Comparison of ENCODE assay signal across 9 mouse cellular contexts in the genomic region with DNA sequence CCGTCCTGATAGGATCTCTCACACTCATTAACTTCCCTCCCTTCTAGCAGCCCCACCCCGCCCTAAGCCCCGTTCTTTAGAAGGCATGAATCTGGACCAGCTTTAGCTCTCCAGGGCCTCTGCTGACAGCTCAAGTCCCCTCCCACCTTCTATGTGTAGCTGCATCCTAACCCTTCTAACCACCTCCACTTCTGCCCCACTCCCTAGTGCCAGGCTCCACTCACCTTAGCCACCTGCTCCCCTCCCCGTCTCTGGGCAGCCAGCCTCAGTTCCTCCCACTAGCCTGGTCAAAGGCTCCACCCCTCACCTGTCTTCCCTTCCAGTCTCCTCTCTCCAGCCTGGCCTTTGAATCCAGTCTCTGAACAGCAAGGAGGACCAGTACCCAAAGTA. TPM values are rescaled to one million over a fixed set of nuclear protein-coding genes. Genes with fewer than 3 reads are reported as not detected.
DNase-seq lines count a peak whose midpoint lies in the region; ATAC-seq lines count a peak whose summit lies in the region.
"Had no signal": no experiment of that assay in that cellular context is flagged by ENCODE, and none has a peak within 500 bp of the region (broad histone marks: within the 10 kb centered on the region; RNA-seq: fewer than 3 reads in every experiment).

No protein-coding gene starts in this region.

- intact Hi-C loops in heart, postnatal 14 days (cut with DNase I) = loop anchor here (5.0 kb wide), 1 partner anchor 37 kb away; the partner anchor contains the start of gene Hif3a

- no peak for ATAC-seq in heart, embryonic 13.5 days (ENCODE audit: extremely low read depth, insufficient number of reproducible peaks, low FRiP score, low TSS enrichment)
- no peak for ATAC-seq in limb, embryonic 12.5 days (ENCODE audit: insufficient number of reproducible peaks, insufficient read depth, low FRiP score, low TSS enrichment, low read depth)
- no peak for ATAC-seq in megakaryocyte-erythroid progenitor cell, adult 5-6 weeks (replicated peaks; ENCODE audit: low FRiP score, low TSS enrichment, poor library complexity, severe bottlenecking)
- no peak for ATAC-seq in forebrain, embryonic 15.5 days (replicated peaks)

- no peak for DNase-seq in heart, postnatal 14 days
- peak; percentile 46 for DNase-seq in 416B (ENCODE audit: low read depth)
- peak; percentile 29 for DNase-seq in c-Kit-positive CD71-positive TER-119-positive erythroid progenitor cells, embryonic 14.5 days (ENCODE audit: low spot score)
- no peak for DNase-seq in Muller cell, postnatal 12 days (ENCODE audit: inconsistent ontology term)

- peak overlapping the region; percentile 90 for H3K4me3 ChIP-seq in heart, embryonic 13.5 days
- peak overlapping the region; percentile 82; the same call in 1 of the 2 replicates for H3K4me3 ChIP-seq in limb, embryonic 12.5 days (replicated peaks)
- no peak overlapping the region for H3K4me3 ChIP-seq in forebrain, embryonic 15.5 days

- no peaks in the 10 kb centered on the region for H3K9me3 ChIP-seq in heart, embryonic 13.5 days
- no peaks in the 10 kb centered on the region for H3K9me3 ChIP-seq in limb, embryonic 12.5 days
- H3K9me3 ChIP-seq in forebrain, embryonic 15.5 days = no peaks in the 10 kb centered on the region

- 43% methylated on average over 4 of the region's 4 CpGs for WGBS in heart, embryonic 13.5 days
- WGBS in limb, embryonic 12.5 days = 61% methylated on average over 4 of the region's 4 CpGs
- 79% methylated on average over 4 of the region's 4 CpGs for WGBS in forebrain, embryonic 15.5 days

- peaks cover 38% of the 10 kb centered on the region for H3K36me3 ChIP-seq in heart, embryonic 13.5 days
- peaks cover 43% of the 10 kb centered on the region for H3K36me3 ChIP-seq in limb, embryonic 12.5 days
- peaks cover 27% of the 10 kb centered on the region for H3K36me3 ChIP-seq in forebrain, embryonic 15.5 days

- no peaks in the 10 kb centered on the region for H3K27me3 ChIP-seq in heart, embryonic 13.5 days (replicated peaks)
- H3K27me3 ChIP-seq in limb, embryonic 12.5 days = no peaks in the 10 kb centered on the region
- H3K27me3 ChIP-seq in forebrain, embryonic 15.5 days = no peaks in the 10 kb centered on the region

- H3K9ac ChIP-seq in heart, embryonic 13.5 days = peak overlapping the region; percentile 92
- H3K9ac ChIP-seq in limb, embryonic 12.5 days (replicated peaks) = peak overlapping the region; percentile 23; the same call in 1 of the 2 replicates
- H3K9ac ChIP-seq in forebrain, embryonic 15.5 days (replicated peaks) = no peak overlapping the region

- peak overlapping the region; percentile 89 for H3K4me2 ChIP-seq in heart, embryonic 13.5 days
- peak overlapping the region; percentile 76 for H3K4me2 ChIP-seq in limb, embryonic 12.5 days
- H3K4me2 ChIP-seq in forebrain, embryonic 15.5 days (replicated peaks) = no peak overlapping the region

- peak overlapping the region; percentile 83 for H3K27ac ChIP-seq in heart, embryonic 13.5 days (replicated peaks)
- no peak overlapping the region for H3K27ac ChIP-seq in limb, embryonic 12.5 days
- H3K27ac ChIP-seq in forebrain, embryonic 15.5 days (replicated peaks) = no peak overlapping the region

- H3K4me1 ChIP-seq in heart, embryonic 13.5 days = peaks cover 55% of the 10 kb centered on the region
- peaks cover 40% of the 10 kb centered on the region for H3K4me1 ChIP-seq in limb, embryonic 12.5 days (replicated peaks)
- H3K4me1 ChIP-seq in forebrain, embryonic 15.5 days = peaks cover 28% of the 10 kb centered on the region

RNA-seq across cellular contexts. Expression of gene Ppp5c, which starts 2.2 kb away (rescaled TPM):
- 82.3 and 94.0 TPM in 2 replicates for polyA plus RNA-seq in heart, embryonic 13.5 days (2015; fragmentation: Nextera tagmentation; extraction: Ambion mirVana)
- 100 to 1,000 TPM; 101 to 108 TPM for total RNA-seq in heart, postnatal 14 days (2021)
- 126 TPM in 2 replicates for polyA plus RNA-seq in limb, embryonic 12.5 days (2016; fragmentation: Nextera tagmentation; extraction: Ambion mirVana)
- total RNA-seq in megakaryocyte-erythroid progenitor cell, adult 5-6 weeks (2014; fragmentation: Nextera tagmentation) = 148 and 150 TPM in 2 replicates
- total RNA-seq in megakaryocyte-erythroid progenitor cell, adult 5-6 weeks (2017) = 58.8 and 82.4 TPM in 2 replicates
- polyA plus RNA-seq in forebrain, embryonic 15.5 days (2015; fragmentation: Nextera tagmentation; extraction: Ambion mirVana) = 103 and 111 TPM in 2 replicates

RNA-seq across cellular contexts. Expression of gene Ccdc8, which starts 33.0 kb away (rescaled TPM):
- polyA plus RNA-seq in heart, embryonic 13.5 days (2015; fragmentation: Nextera tagmentation; extraction: Ambion mirVana) = 25.5 and 25.8 TPM in 2 replicates
- 10 to 100 TPM in 1 of 2 experiments, 1 to 10 TPM in 1; 9.8 to 10.3 TPM for total RNA-seq in heart, postnatal 14 days (2021)
- polyA plus RNA-seq in limb, embryonic 12.5 days (2016; fragmentation: Nextera tagmentation; extraction: Ambion mirVana) = 22.1 and 35.2 TPM in 2 replicates
- total RNA-seq in megakaryocyte-erythroid progenitor cell, adult 5-6 weeks (2014; fragmentation: Nextera tagmentation) = 0.79 and 2.7 TPM in 2 replicates
- 1.1 and 5.3 TPM in 2 replicates for total RNA-seq in megakaryocyte-erythroid progenitor cell, adult 5-6 weeks (2017)
- 6.8 and 7.0 TPM in 2 replicates for polyA plus RNA-seq in forebrain, embryonic 15.5 days (2015; fragmentation: Nextera tagmentation; extraction: Ambion mirVana)
- total RNA-seq: neutrophil, adult 5-6 weeks had no signal

RNA-seq across cellular contexts. Expression of gene Hif3a, which starts 36.7 kb away (rescaled TPM):
- 26.7 and 26.8 TPM in 2 replicates for polyA plus RNA-seq in heart, embryonic 13.5 days (2015; fragmentation: Nextera tagmentation; extraction: Ambion mirVana)
- total RNA-seq in heart, postnatal 14 days (2021) = 1 to 10 TPM; 4.9 to 5.4 TPM
- 10.8 and 11.3 TPM in 2 replicates for polyA plus RNA-seq in limb, embryonic 12.5 days (2016; fragmentation: Nextera tagmentation; extraction: Ambion mirVana)
- 22.8 and 39.3 TPM in 2 replicates for total RNA-seq in megakaryocyte-erythroid progenitor cell, adult 5-6 weeks (2014; fragmentation: Nextera tagmentation)
- 2.9 and 3.7 TPM in 2 replicates for total RNA-seq in megakaryocyte-erythroid progenitor cell, adult 5-6 weeks (2017)
- polyA plus RNA-seq in forebrain, embryonic 15.5 days (2015; fragmentation: Nextera tagmentation; extraction: Ambion mirVana) = 4.3 and 4.9 TPM in 2 replicates
- total RNA-seq: neutrophil, adult 5-6 weeks had no signal

RNA-seq across cellular contexts. Expression of gene Gm42372, which starts 42.6 kb away (rescaled TPM):
- 0.09 and 0.14 TPM in 2 replicates for polyA plus RNA-seq in heart, embryonic 13.5 days (2015; fragmentation: Nextera tagmentation; extraction: Ambion mirVana)
- under 1 TPM; 0.07 TPM for total RNA-seq in heart, postnatal 14 days (2021)
- polyA plus RNA-seq in limb, embryonic 12.5 days (2016; fragmentation: Nextera tagmentation; extraction: Ambion mirVana) = 0.26 and 0.32 TPM in 2 replicates
- 0.28 and 0.35 TPM in 2 replicates for total RNA-seq in megakaryocyte-erythroid progenitor cell, adult 5-6 weeks (2014; fragmentation: Nextera tagmentation)
- total RNA-seq in megakaryocyte-erythroid progenitor cell, adult 5-6 weeks (2017) = not detected in 2 replicates
- polyA plus RNA-seq in forebrain, embryonic 15.5 days (2015; fragmentation: Nextera tagmentation; extraction: Ambion mirVana) = 3.7 and 4.3 TPM in 2 replicates

RNA-seq across cellular contexts. Expression of gene Psg16, which starts 48.3 kb away (rescaled TPM):
- 0.10 TPM in 1 of 2 replicates, not detected in the other for polyA plus RNA-seq in heart, embryonic 13.5 days (2015; fragmentation: Nextera tagmentation; extraction: Ambion mirVana)
- under 1 TPM; 0.05 TPM for total RNA-seq in heart, postnatal 14 days (2021)
- 0.12 and 0.14 TPM in 2 replicates for polyA plus RNA-seq in limb, embryonic 12.5 days (2016; fragmentation: Nextera tagmentation; extraction: Ambion mirVana)
- total RNA-seq in megakaryocyte-erythroid progenitor cell, adult 5-6 weeks (2014; fragmentation: Nextera tagmentation) = 0.11 TPM in 1 of 2 replicates, not detected in the other
- total RNA-seq in megakaryocyte-erythroid progenitor cell, adult 5-6 weeks (2017) = 1.1 TPM in 1 of 2 replicates, not detected in the other
- 1.7 and 2.7 TPM in 2 replicates for polyA plus RNA-seq in forebrain, embryonic 15.5 days (2015; fragmentation: Nextera tagmentation; extraction: Ambion mirVana)

Comparison
In these comparisons a context has a peak if more than half of its experiments do, and no peak if none do; other contexts are left out.
1. DNase-seq: peak in 416B (single experiment) and c-Kit-positive CD71-positive TER-119-positive erythroid progenitor cells, embryonic 14.5 days (single experiment); none in heart, postnatal 14 days (0 of 2) and Muller cell, postnatal 12 days (single experiment).